Comparison of ENCODE assay signal across 9 mouse cellular contexts in genomic region chr17:31330622-31331021, GRCm38 (mm10). TPM values are rescaled to one million over a fixed set of nuclear protein-coding genes. Genes with fewer than 3 reads are reported as not detected.
DNase-seq lines count a peak whose midpoint lies in the region; ATAC-seq and TF ChIP-seq lines count a peak whose summit lies in the region.
"Had no signal": no experiment of that assay in that cellular context is flagged by ENCODE, and none has a peak within 500 bp of the region (broad histone marks: within the 10 kb centered on the region; RNA-seq: fewer than 3 reads in every experiment).

No protein-coding gene starts in this region.

- no peak for TF ChIP-seq POLR2A in limb, embryonic 14.5 days (IDR thresholded peaks at IDR 0.05; ENCODE audit: borderline replicate concordance, extremely low read depth, insufficient read depth, insufficient read length)

- H3K36me3 ChIP-seq in limb, embryonic 14.5 days (ENCODE audit: control insufficient read depth, insufficient read depth, low read length) = no peaks in the 10 kb centered on the region

- WGBS in limb, embryonic 14.5 days = 23% methylated on average over 4 of the region's 4 CpGs

- TF ChIP-seq CTCF in Patski (IDR thresholded peaks at IDR 0.05) = peak; percentile 73

- H3K27me3 ChIP-seq in Patski = no peaks in the 10 kb centered on the region
- H3K27me3 ChIP-seq in limb, embryonic 14.5 days (ENCODE audit: control insufficient read depth, insufficient read depth, low read length) = no peaks in the 10 kb centered on the region

- H3K9me3 ChIP-seq in limb, embryonic 14.5 days (ENCODE audit: control insufficient read depth, low read length) = no peaks in the 10 kb centered on the region

- H3K27ac ChIP-seq in limb, embryonic 14.5 days (replicated peaks; ENCODE audit: low read depth, low read length) = no peak overlapping the region

- ATAC-seq in Patski = peak; percentile 18
- ATAC-seq in limb, embryonic 14.5 days (ENCODE audit: low FRiP score, low read depth) = no peak
- ATAC-seq in activated CD4-positive, CD25-positive, alpha-beta regulatory T cell, adult 4 months = no peak

- no peak overlapping the region for H3K4me3 ChIP-seq in limb, embryonic 14.5 days (replicated peaks; ENCODE audit: low read length)
- H3K4me3 ChIP-seq: megakaryocyte, embryonic 14.5 days had no signal

- in situ Hi-C loops in Patski (cut with MboI; ENCODE audit: low pct_unique_long_range_greater_than_20kb) = loop anchor here (5.0 kb wide), 1 partner anchor 162 kb away; no protein-coding TSS in a partner anchor

- no peak overlapping the region for H3K4me2 ChIP-seq in limb, embryonic 14.5 days (replicated peaks; ENCODE audit: low read depth, low read length, severe bottlenecking)

- no peaks in the 10 kb centered on the region for H3K4me1 ChIP-seq in limb, embryonic 14.5 days (ENCODE audit: control insufficient read depth, insufficient read depth, low read length)

- CTCF ChIA-PET in Patski (lab: Charles Lee) = interaction anchor here (0.7 to 2.0 kb wide), 7 partner anchors 10 to 162 kb away, joined by 3 to 7 read pairs (median 4); no protein-coding TSS in a partner anchor

- intact Hi-C loops in left cerebral cortex, postnatal 10 days (cut with DNase I) = loop anchor here (2.0 to 5.0 kb wide), 2 partner anchors 117 to 164 kb away; no protein-coding TSS in a partner anchor
- intact Hi-C loops in heart, postnatal 36 days (cut with DNase I) = loop anchor here (1.0 to 2.0 kb wide), 2 partner anchors 162 to 334 kb away; no protein-coding TSS in a partner anchor

- POLR2A ChIA-PET in Patski (lab: Charles Lee) = no interaction called here

- DNase-seq in left cerebral cortex, postnatal 10 days (ENCODE audit: extremely low spot score in 1 of 2, low spot score in 2 of 2) = peak; percentile 53 to 81
- DNase-seq in left cerebral cortex, adult 8-10 months (ENCODE audit: low spot score in 2 of 2) = no peak
- DNase-seq in Patski (ENCODE audit: low read depth, low spot score) = no peak
- DNase-seq in cerebellum, postnatal 14 days = peak; percentile 84 to 90
- peak; percentile 49 to 61 for DNase-seq in heart, postnatal 36 days
- DNase-seq in limb, embryonic 14.5 days (ENCODE audit: low spot score) = peak; percentile 30
- peak; percentile 45 for DNase-seq in retina, adult 2 months (ENCODE audit: low read depth, low spot score)

- no peak overlapping the region for H3K9ac ChIP-seq in limb, embryonic 14.5 days (ENCODE audit: low read depth, low read length, severe bottlenecking)

RNA-seq across cellular contexts. Expression of gene Slc37a1, which starts 44.0 kb away (rescaled TPM):
- total RNA-seq in left cerebral cortex, postnatal 10 days (2021) = 1 to 10 TPM; 6.7 to 7.5 TPM
- 10 to 100 TPM; 11.5 to 14.5 (median 12.8) TPM for total RNA-seq in left cerebral cortex, adult 8-10 months (2022)
- 4.5 TPM for polyA plus RNA-seq in Patski (2021)
- total RNA-seq in heart, postnatal 36 days (2021) = 10 to 100 TPM; 11.1 to 12.5 TPM
- polyA plus RNA-seq in limb, embryonic 14.5 days (2012; rRNA removed) = 1.8 and 2.4 TPM in 2 replicates
- 1.5 and 1.6 TPM in 2 replicates for polyA plus RNA-seq in limb, embryonic 14.5 days (2014; fragmentation: Nextera tagmentation; extraction: Ambion mirVana)
- polyA plus RNA-seq in activated CD4-positive, CD25-positive, alpha-beta regulatory T cell, adult 4 months (2017; shearing (Covaris generic)) = 10 to 100 TPM; 20.5 to 26.2 TPM

RNA-seq across cellular contexts. Expression of gene Rsph1, which starts 53.4 kb away (rescaled TPM):
- 10 to 100 TPM; 12.1 to 14.2 TPM for total RNA-seq in left cerebral cortex, postnatal 10 days (2021)
- total RNA-seq in left cerebral cortex, adult 8-10 months (2022) = 10 to 100 TPM; 14.0 to 23.9 (median 18.8) TPM
- polyA plus RNA-seq in Patski (2021) = 3.1 TPM
- total RNA-seq in heart, postnatal 36 days (2021) = 1 to 10 TPM; 1.0 to 1.2 TPM
- 0.13 and 0.33 TPM in 2 replicates for polyA plus RNA-seq in limb, embryonic 14.5 days (2012; rRNA removed)
- 0.18 and 0.51 TPM in 2 replicates for polyA plus RNA-seq in limb, embryonic 14.5 days (2014; fragmentation: Nextera tagmentation; extraction: Ambion mirVana)
- 1 to 10 TPM in 1 of 2 experiments, under 1 TPM in 1; 0.86 to 2.7 TPM for polyA plus RNA-seq in activated CD4-positive, CD25-positive, alpha-beta regulatory T cell, adult 4 months (2017; shearing (Covaris generic))

RNA-seq across cellular contexts. Expression of gene Pde9a, which starts 55.4 kb away (rescaled TPM):
- total RNA-seq in left cerebral cortex, postnatal 10 days (2021) = 10 to 100 TPM; 32.8 to 41.4 TPM
- total RNA-seq in left cerebral cortex, adult 8-10 months (2022) = 10 to 100 TPM; 20.1 to 29.5 (median 22.2) TPM
- not detected for polyA plus RNA-seq in Patski (2021)
- total RNA-seq in heart, postnatal 36 days (2021) = 1 to 10 TPM; 5.2 to 6.1 TPM
- polyA plus RNA-seq in limb, embryonic 14.5 days (2012; rRNA removed) = 47.3 and 77.7 TPM in 2 replicates
- polyA plus RNA-seq in limb, embryonic 14.5 days (2014; fragmentation: Nextera tagmentation; extraction: Ambion mirVana) = 27.2 and 33.5 TPM in 2 replicates
- polyA plus RNA-seq in activated CD4-positive, CD25-positive, alpha-beta regulatory T cell, adult 4 months (2017; shearing (Covaris generic)) = 1 to 10 TPM in 1 of 2 experiments, not detected in 1; 1.4 TPM

Comparison
In these comparisons a context has a peak if more than half of its experiments do, and no peak if none do; other contexts are left out.
1. DNase-seq: peak in left cerebral cortex, postnatal 10 days (2 of 2), cerebellum, postnatal 14 days (2 of 2), heart, postnatal 36 days (2 of 2), limb, embryonic 14.5 days (single experiment) and retina, adult 2 months (single experiment); none in left cerebral cortex, adult 8-10 months (0 of 2) and Patski (single experiment).
2. RNA of gene Rsph1, which starts 53.4 kb away (total RNA-seq): 14.0 to 23.9 TPM in left cerebral cortex, adult 8-10 months and 12.1 to 14.2 TPM in left cerebral cortex, postnatal 10 days; 1.0 to 1.2 TPM in heart, postnatal 36 days; every median in the first group is over 4 times any median in the second.